Mouse (Mus musculus) lung, postnatal 0 days (tissue): ENCODE measurements at regions not wholly inside any gene's neighbourhood (a gene's known extent, or its start where the extent isn't known, plus 50 kb on each side); places are given as distances from the start of the nearest gene placed in this dataset.

ENCODE experiments used
- ATAC-seq: fragments of 200-750 bp; cut with Nextera tagmentation; 2 replicates; pipeline ENCODE4 v1.8.0; 2017; ENCODE audit warnings: moderate library complexity
- DNase-seq: peaks from one replicate; pipeline ENCODE4 v3.0.0-alpha.2; 2016; ENCODE audit warnings: low spot score
- H3K27ac ChIP-seq: fragments of 300-500 bp; sonication (generic); 2 replicates; pipeline ENCODE4 v1.5.1; 2014; ENCODE audit warnings: antibody characterized with exemption, mild to moderate bottlenecking, low read length, mixed read lengths
- H3K27me3 ChIP-seq: fragments of 300-500 bp; sonication (generic); replicated peaks from 2 replicates; pipeline ENCODE4 v1.6.1; 2014; ENCODE audit warnings: low read length, mixed read lengths; ENCODE audit not compliant: insufficient read depth
- H3K36me3 ChIP-seq: fragments of 300-500 bp; sonication (generic); 2 replicates; pipeline ENCODE4 v1.6.1; 2014; ENCODE audit warnings: low read length, mixed read lengths; ENCODE audit not compliant: insufficient read depth
- H3K4me1 ChIP-seq: fragments of 300-500 bp; sonication (generic); 2 replicates; pipeline ENCODE4 v1.6.1; 2014; ENCODE audit warnings: antibody characterized with exemption, low read depth, low read length, mixed read lengths; ENCODE audit not compliant: insufficient read depth
- H3K4me2 ChIP-seq: fragments of 300-500 bp; sonication (generic); replicated peaks from 2 replicates; pipeline ENCODE4 v1.6.1; 2014; ENCODE audit warnings: low read depth, mild to moderate bottlenecking, low read length, moderate library complexity, mixed read lengths
- H3K4me3 ChIP-seq: fragments of 300-500 bp; sonication (generic); 2 replicates; pipeline ENCODE4 v1.5.1; 2014; ENCODE audit warnings: low read depth, low read length
- H3K9ac ChIP-seq: fragments of 300-500 bp; sonication (generic); replicated peaks from 2 replicates; pipeline ENCODE4 v1.6.1; 2014; ENCODE audit warnings: low read depth, mild to moderate bottlenecking
- H3K9me3 ChIP-seq: fragments of 300-500 bp; sonication (generic); 2 replicates; pipeline ENCODE4 v1.6.1; 2016; ENCODE audit warnings: low read length, mixed read lengths
- CTCF ChIP-seq: IDR thresholded peaks from 2 replicates; pipeline ENCODE4 v1.5.1; 2016; ENCODE audit warnings: antibody characterized with exemption, mild to moderate bottlenecking
- EP300 ChIP-seq: IDR thresholded peaks from 2 replicates; pipeline ENCODE4 v1.6.1; 2016; ENCODE audit warnings: antibody characterized with exemption, mild to moderate bottlenecking, control low read depth
- WGBS: fragments of 180-500 bp; shearing (Covaris S2); extraction: QIAGEN DNeasy Blood & Tissue Kit; methylation state at CpG from one replicate; pipeline ENCODE4 v1.1.7; 2014; 5-methylcytosine and 5-hydroxymethylcytosine counted together

DNA sequence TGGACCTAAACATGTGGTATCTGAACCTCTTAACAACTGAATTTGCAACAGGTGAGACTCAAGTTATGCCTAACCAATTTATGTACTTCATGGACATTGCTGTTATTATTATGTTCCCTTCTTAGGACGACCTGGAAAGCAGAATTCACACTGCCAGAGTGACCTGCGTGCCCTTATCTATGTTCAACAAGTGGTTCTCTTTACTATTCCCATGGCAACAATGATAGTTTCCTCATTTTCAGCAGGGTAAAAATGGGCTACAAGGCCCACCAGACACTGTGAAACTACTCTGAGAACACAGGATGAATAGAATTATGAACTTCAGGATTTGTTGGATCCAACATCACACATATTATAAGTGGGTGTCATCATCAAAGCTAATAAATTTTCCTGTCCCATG is 269.1 kb downstream of the Inhba start:
- ATAC-seq (no peak), DNase-seq (no peak)
- H3K27me3 ChIP-seq, result no peaks in the 10 kb centered on the region
- no peak overlapping the region for H3K4me3 ChIP-seq
- H3K9ac ChIP-seq, result no peak overlapping the region
- WGBS, result 39% methylated on average over 2 of the region's 2 CpGs
- TF ChIP-seq CTCF, result no peak
- H3K9me3 ChIP-seq, result no peaks in the 10 kb centered on the region
- H3K36me3 ChIP-seq, result no peaks in the 10 kb centered on the region
- no peaks in the 10 kb centered on the region for H3K4me1 ChIP-seq
- H3K4me2 ChIP-seq, result no peak overlapping the region
- no peak overlapping the region for H3K27ac ChIP-seq

DNA sequence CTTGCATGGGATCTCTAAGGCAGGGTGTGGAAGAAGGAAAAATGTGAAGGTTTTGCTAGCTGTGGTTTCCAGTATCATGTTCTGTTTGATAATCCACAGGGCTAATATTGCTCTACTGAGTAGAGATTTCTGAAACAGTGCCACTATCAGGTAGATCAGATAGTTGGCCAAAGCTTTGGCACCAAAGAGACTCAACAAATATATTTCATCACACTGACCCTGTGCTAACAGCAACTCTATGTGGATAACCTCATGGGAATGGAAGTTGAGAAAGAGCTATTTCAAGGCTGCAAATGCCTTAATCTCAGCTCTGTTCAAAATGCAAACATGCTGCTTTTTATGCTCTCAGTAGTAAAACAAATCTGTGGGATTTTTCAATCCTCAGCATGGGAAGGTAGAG is 270.1 kb downstream of the Inhba start:
- Histone ChIP-seq H3K9ac (no peak overlapping the region), H3K4me2 (no peak overlapping the region), H3K4me1 (no peaks in the 10 kb centered on the region), H3K4me3 (no peak overlapping the region), H3K9me3 (no peaks in the 10 kb centered on the region), H3K27ac (no peak overlapping the region), H3K36me3 (no peaks in the 10 kb centered on the region), H3K27me3 (no peaks in the 10 kb centered on the region)
- 0 out of 2 replicates have a peak, but pooled peaks have one; percentile 40 for ATAC-seq
- DNase-seq, result peak; percentile 31
- TF ChIP-seq CTCF (no peak), EP300 (no peak)

DNA sequence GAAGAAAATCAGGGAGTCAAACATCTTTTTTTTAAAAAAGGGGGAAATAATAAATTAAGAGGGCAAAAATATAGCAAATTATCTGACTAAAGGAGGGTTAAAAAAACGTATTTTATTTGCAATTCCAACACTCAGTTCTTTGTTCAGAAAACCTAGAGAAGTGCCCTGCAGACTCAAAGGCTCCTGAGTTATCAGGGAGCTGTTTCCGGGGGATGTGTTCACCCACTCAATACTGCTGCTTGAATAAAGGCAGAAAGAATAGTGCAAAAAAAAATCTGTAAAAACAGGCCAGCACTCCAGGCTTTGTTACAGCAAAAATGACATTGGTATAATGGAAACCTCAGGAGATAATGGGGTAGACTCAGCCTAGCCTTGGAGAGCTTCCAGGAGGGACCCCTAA is 270.6 kb downstream of the Inhba start:
- WGBS, result 30% methylated on average over 2 of the region's 2 CpGs
- Histone ChIP-seq H3K27ac (no peak overlapping the region), H3K4me1 (no peaks in the 10 kb centered on the region), H3K36me3 (no peaks in the 10 kb centered on the region), H3K27me3 (no peaks in the 10 kb centered on the region), H3K9me3 (no peaks in the 10 kb centered on the region), H3K4me2 (no peak overlapping the region), H3K4me3 (no peak overlapping the region), H3K9ac (no peak overlapping the region)
- ATAC-seq, result no peak
- TF ChIP-seq EP300 (no peak), CTCF (no peak)
- DNase-seq, result no peak

DNA sequence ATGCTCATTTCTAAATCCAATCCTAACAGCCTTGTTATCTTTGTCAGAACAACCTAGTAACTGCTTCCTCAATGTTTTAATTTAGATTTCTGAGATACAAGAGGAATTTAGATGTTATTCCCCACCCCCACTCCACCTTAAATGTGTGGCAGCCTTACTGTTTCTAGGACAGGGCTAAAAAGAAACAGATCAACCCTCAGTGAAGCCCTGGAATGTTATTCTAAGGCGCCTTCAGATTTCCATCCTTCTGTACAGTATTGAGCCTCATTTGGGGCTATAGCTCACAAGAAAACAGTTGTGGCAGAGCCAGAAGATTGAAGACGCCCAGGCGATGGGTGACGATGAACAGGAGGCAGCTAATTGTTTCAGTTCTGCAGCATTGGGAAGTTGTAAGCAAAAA is 271.7 kb downstream of the Inhba start:
- H3K9ac ChIP-seq, result no peak overlapping the region
- H3K4me3 ChIP-seq, result no peak overlapping the region
- H3K27ac ChIP-seq, result no peak overlapping the region
- H3K9me3 ChIP-seq, result no peaks in the 10 kb centered on the region
- no peaks in the 10 kb centered on the region for H3K36me3 ChIP-seq
- WGBS, result 60% methylated on average over 4 of the region's 4 CpGs
- DNase-seq, result no peak
- no peaks in the 10 kb centered on the region for H3K27me3 ChIP-seq
- no peaks in the 10 kb centered on the region for H3K4me1 ChIP-seq
- TF ChIP-seq CTCF, result no peak
- TF ChIP-seq EP300, result no peak
- H3K4me2 ChIP-seq, result no peak overlapping the region
- no peak for ATAC-seq

DNA sequence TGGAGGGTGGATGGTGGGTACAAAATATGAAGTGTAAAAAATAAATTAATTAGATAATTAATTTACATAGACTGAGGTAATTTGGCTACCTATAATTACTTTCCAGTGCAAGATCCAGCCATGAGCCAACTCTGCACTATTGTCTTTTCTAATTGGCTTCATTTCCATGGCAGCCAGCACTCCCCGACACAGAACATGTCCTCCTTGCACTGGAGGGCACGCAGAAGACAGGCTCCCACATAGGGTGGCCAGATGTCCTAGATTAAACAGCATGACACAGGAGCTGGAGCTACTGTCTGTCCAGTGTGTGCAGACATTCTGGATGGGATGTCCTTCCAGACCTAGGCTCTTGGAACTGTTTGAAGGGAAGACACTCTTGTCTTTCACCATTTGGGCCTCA is 278.0 kb downstream of the Inhba start:
- no peak for ATAC-seq
- WGBS, result 81% methylated on average over 2 of the region's 2 CpGs

DNA sequence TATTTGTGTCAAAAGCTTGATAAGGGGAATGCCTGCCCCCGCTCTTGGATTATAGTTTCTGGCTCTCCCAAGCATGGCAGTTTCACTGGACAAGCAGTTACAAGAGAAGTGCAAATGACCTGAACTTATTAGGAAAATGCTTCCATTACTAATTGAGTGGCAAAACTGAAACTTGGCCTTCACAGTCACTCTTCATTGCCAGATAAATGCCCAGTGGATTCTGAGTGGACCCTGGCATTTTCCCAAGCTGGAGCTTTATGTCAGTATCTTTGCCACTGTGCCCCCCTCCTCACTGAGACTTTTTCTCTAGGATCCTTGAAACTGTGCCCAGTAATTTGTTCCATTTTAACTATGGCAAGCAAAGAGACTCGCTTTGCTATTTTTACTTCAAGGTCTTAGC is 279.1 kb downstream of the Inhba start:
- 39% methylated on average over 2 of the region's 2 CpGs for WGBS
- ATAC-seq, result no peak
- no peak for DNase-seq
- Histone ChIP-seq H3K4me3 (no peak overlapping the region), H3K36me3 (no peaks in the 10 kb centered on the region), H3K27ac (no peak overlapping the region), H3K4me1 (no peaks in the 10 kb centered on the region), H3K9me3 (no peaks in the 10 kb centered on the region), H3K4me2 (no peak overlapping the region), H3K9ac (no peak overlapping the region), H3K27me3 (no peaks in the 10 kb centered on the region)
- TF ChIP-seq EP300 (no peak), CTCF (no peak)

More for the DNA sequence above, 278.0 kb downstream of the Inhba start:
- no peak for DNase-seq
- H3K4me1 ChIP-seq, result no peaks in the 10 kb centered on the region
- no peak overlapping the region for H3K4me3 ChIP-seq
- no peaks in the 10 kb centered on the region for H3K36me3 ChIP-seq
- H3K9ac ChIP-seq, result no peak overlapping the region
- no peaks in the 10 kb centered on the region for H3K27me3 ChIP-seq
- H3K27ac ChIP-seq, result no peak overlapping the region
- TF ChIP-seq EP300 (no peak), CTCF (no peak)
- no peak overlapping the region for H3K4me2 ChIP-seq
- no peaks in the 10 kb centered on the region for H3K9me3 ChIP-seq

DNA sequence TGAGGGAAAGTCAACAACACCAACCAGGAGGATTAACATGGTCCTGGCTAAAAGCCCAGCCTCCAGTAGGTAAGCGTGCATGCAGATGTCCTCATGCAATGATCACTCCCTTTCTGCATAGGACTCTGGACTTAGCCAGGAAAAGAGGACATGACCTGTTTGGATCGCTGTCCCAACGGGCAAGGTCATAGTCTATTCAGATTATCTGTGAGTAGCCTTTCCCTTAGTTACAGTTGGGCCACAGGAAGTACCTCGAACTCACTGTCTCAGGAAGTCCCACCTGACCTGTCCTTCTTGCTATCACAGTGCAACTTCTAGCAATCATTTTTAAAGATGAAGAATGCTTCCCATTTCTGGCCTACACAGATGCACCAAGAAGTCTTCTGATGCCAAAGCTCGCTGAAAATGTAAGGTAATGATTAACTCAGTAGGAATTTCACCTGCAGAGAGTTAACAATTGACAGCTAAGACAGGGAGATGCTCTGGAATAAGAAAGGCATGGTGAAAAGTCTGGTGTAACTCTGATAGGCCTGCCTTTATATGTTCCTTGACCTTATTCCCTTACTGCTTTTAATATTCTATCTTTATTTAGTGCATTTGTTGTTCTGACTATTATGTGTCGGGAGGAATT is 280.1 kb downstream of the Inhba start:
- ATAC-seq, result no peak
- H3K4me2 ChIP-seq, result no peak overlapping the region
- H3K9ac ChIP-seq, result no peak overlapping the region
- H3K4me1 ChIP-seq, result no peaks in the 10 kb centered on the region
- no peaks in the 10 kb centered on the region for H3K36me3 ChIP-seq
- H3K27me3 ChIP-seq, result no peaks in the 10 kb centered on the region
- H3K27ac ChIP-seq, result no peak overlapping the region
- DNase-seq, result no peak
- no peak overlapping the region for H3K4me3 ChIP-seq
- no peaks in the 10 kb centered on the region for H3K9me3 ChIP-seq
- WGBS, result 76% methylated on average over 6 of the region's 6 CpGs
- TF ChIP-seq EP300 (no peak), CTCF (no peak)
